Mouse (Mus musculus) bone marrow macrophage, adult 2 months (primary cell): ENCODE measurements around the gene Olfr1270.
"Not testable (repeated sequence)": the region's sequence is repeated elsewhere in the genome, so short reads cannot be mapped to it uniquely, and the experiment has no call there.

Experiments used
- CTCF ChIP-seq: IDR thresholded peaks from 2 replicates; pipeline ENCODE4 v1.5.1; 2012; ENCODE audit warnings: low read depth, mild to moderate bottlenecking, low read length, moderate library complexity
- POLR2A ChIP-seq: IDR thresholded peaks from 2 replicates; pipeline ENCODE4 v1.6.1; 2012; ENCODE audit warnings: mild to moderate bottlenecking, low read depth, low read length, borderline replicate concordance

DNA sequence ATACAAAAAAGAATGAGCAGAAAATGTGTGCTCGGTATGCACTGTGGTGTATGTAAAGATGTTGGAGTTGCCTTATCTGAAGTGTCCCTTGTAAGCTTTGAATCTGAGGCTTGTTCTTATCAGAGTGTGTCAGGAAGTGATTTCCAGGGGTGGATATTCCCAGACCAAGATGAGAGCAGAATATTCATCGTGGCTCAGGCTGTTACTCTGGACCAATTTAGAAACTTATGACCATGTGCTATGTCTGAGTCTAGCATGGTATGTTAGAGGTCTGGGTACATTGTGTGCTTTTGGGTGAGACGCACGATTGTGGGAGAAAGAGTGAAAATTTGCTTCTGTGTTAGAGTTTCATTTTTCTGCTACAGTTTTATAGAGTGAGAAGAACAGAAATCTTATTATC lies 33.2 kb upstream of the Olfr1270 start:
- not testable (repeated sequence) for TF ChIP-seq CTCF, POLR2A
